ENCODE assay signal across 15 mouse cellular contexts in genomic region chr6:39019219-39019618, GRCm38 (mm10).
"Had no signal": no experiment of that assay in that cellular context is flagged by ENCODE, and none has a peak within 500 bp of the region (broad histone marks: within the 10 kb centered on the region; RNA-seq: fewer than 3 reads in every experiment).

No protein-coding gene starts in this region.

- H3K4me2 ChIP-seq: kidney, embryonic 15.5 days; limb, embryonic 15.5 days; liver, embryonic 12.5 days; lung, embryonic 15.5 days; midbrain, embryonic 11.5 days; midbrain, embryonic 15.5 days; neural tube, embryonic 13.5 days; stomach, embryonic 15.5 days had no signal

- ATAC-seq: liver, embryonic 12.5 days; midbrain, embryonic 15.5 days had no signal

- DNase-seq: kidney, adult 2 months; lung, postnatal 14 days; right cerebral cortex, postnatal 14 days; thymus, postnatal 36 days had no signal

- H3K36me3 ChIP-seq: kidney, embryonic 15.5 days; limb, embryonic 15.5 days; liver, embryonic 12.5 days; lung, embryonic 15.5 days; midbrain, embryonic 15.5 days; neural tube, embryonic 13.5 days; stomach, embryonic 15.5 days had no signal

- H3K4me3 ChIP-seq: kidney, embryonic 15.5 days; left cerebral cortex, adult 2 months; limb, embryonic 15.5 days; liver, embryonic 12.5 days; lung, embryonic 15.5 days; megakaryocyte, embryonic 14.5 days; midbrain, embryonic 15.5 days; neural tube, embryonic 13.5 days; stomach, embryonic 15.5 days had no signal

- H3K9me3 ChIP-seq: kidney, embryonic 15.5 days; limb, embryonic 15.5 days; liver, embryonic 12.5 days; lung, embryonic 15.5 days; megakaryocyte, embryonic 14.5 days; midbrain, embryonic 15.5 days; neural tube, embryonic 13.5 days; stomach, embryonic 15.5 days had no signal

- H3K27me3 ChIP-seq: kidney, embryonic 15.5 days; limb, embryonic 15.5 days; liver, embryonic 12.5 days; lung, embryonic 15.5 days; megakaryocyte, embryonic 14.5 days; midbrain, embryonic 15.5 days; neural tube, embryonic 13.5 days; stomach, embryonic 15.5 days had no signal

- H3K9ac ChIP-seq: kidney, embryonic 15.5 days; limb, embryonic 15.5 days; liver, embryonic 12.5 days; lung, embryonic 15.5 days; midbrain, embryonic 15.5 days; neural tube, embryonic 13.5 days; stomach, embryonic 15.5 days had no signal

- H3K4me1 ChIP-seq: kidney, embryonic 15.5 days; lung, embryonic 15.5 days; stomach, embryonic 15.5 days had no signal

- H3K27ac ChIP-seq: kidney, embryonic 15.5 days; left cerebral cortex, adult 2 months; limb, embryonic 15.5 days; liver, embryonic 12.5 days; lung, embryonic 15.5 days; macrophage; midbrain, embryonic 15.5 days; neural tube, embryonic 13.5 days; stomach, embryonic 15.5 days had no signal
